Mouse (Mus musculus): ENCODE data around the gene Gm6408.

- TF ChIP-seq CTCF (IDR thresholded peaks at IDR 0.05) (no peak), EP300 (IDR thresholded peaks at IDR 0.05; ENCODE audit: insufficient read depth, low read depth, low read length) (no peak)
These were observed 30.0 kb upstream of the Gm6408 start for GRCm38 (mm10) chr5:146451592-146452254.

Measured in heart, adult 2 months (tissue).